Mouse (Mus musculus): ENCODE measurements around the gene Tmem98.

Gene Tmem98

GRCm38 (mm10) chr11:80791677-80792432, 18.1 kb upstream of the Tmem98 start:
- DNase-seq (ENCODE audit: low read depth, low spot score): no peak

- no peak for DNase-seq (ENCODE audit: low read depth, low spot score)
Measured at GRCm38 (mm10) chr11:80793386-80793785, 16.6 kb upstream of the Tmem98 start.

- no peak for DNase-seq (ENCODE audit: low read depth, low spot score)
Measured at GRCm38 (mm10) chr11:80794290-80794689, 15.7 kb upstream of the Tmem98 start.

- DNase-seq (ENCODE audit: low read depth, low spot score): no peak
Measured at GRCm38 (mm10) chr11:80795431-80795830, 14.5 kb upstream of the Tmem98 start.

GRCm38 (mm10) chr11:80799979-80800378, 10.0 kb upstream of the Tmem98 start:
- DNase-seq (ENCODE audit: low read depth, low spot score): no peak

GRCm38 (mm10) chr11:80802706-80803105, 7.3 kb upstream of the Tmem98 start:
- no peak for DNase-seq (ENCODE audit: low read depth, low spot score)

GRCm38 (mm10) chr11:80808551-80809070, 1.4 kb upstream of the Tmem98 start:
- peak; percentile 36 for DNase-seq (ENCODE audit: low read depth, low spot score)

GRCm38 (mm10) chr11:80809666-80809992, 346 bp upstream of the Tmem98 start:
- no peak for DNase-seq (ENCODE audit: low read depth, low spot score)

- no peak for DNase-seq (ENCODE audit: low read depth, low spot score)
Measured at GRCm38 (mm10) chr11:80811156-80811555, 1.2 kb downstream of the Tmem98 start.

GRCm38 (mm10) chr11:80815354-80815753, 5.4 kb downstream of the Tmem98 start:
- no peak for DNase-seq (ENCODE audit: low read depth, low spot score)

GRCm38 (mm10) chr11:80818060-80818697, 8.2 kb downstream of the Tmem98 start:
- DNase-seq (ENCODE audit: low read depth, low spot score): peak; percentile 98

- no peak for DNase-seq (ENCODE audit: low read depth, low spot score)
Measured at GRCm38 (mm10) chr11:80820085-80820484, 10.1 kb downstream of the Tmem98 start.

GRCm38 (mm10) chr11:80821296-80821695, 11.3 kb downstream of the Tmem98 start:
- DNase-seq (ENCODE audit: low read depth, low spot score): peak; percentile 23

GRCm38 (mm10) chr11:80821794-80822193, 11.8 kb downstream of the Tmem98 start:
- peak; percentile 73 for DNase-seq (ENCODE audit: low read depth, low spot score)

GRCm38 (mm10) chr11:80835395-80835794, 25.4 kb downstream of the Tmem98 start:
- DNase-seq (ENCODE audit: low read depth, low spot score): no peak

- no peak for DNase-seq (ENCODE audit: low read depth, low spot score)
Measured at GRCm38 (mm10) chr11:80835841-80836240, 25.9 kb downstream of the Tmem98 start.

GRCm38 (mm10) chr11:80838724-80839123, 28.7 kb downstream of the Tmem98 start:
- DNase-seq (ENCODE audit: low read depth, low spot score): no peak

- DNase-seq (ENCODE audit: low read depth, low spot score): no peak
Measured at GRCm38 (mm10) chr11:80843435-80843834, 33.5 kb downstream of the Tmem98 start.

- no peak for DNase-seq (ENCODE audit: low read depth, low spot score)
Measured at GRCm38 (mm10) chr11:80845486-80845885, 35.5 kb downstream of the Tmem98 start.

- DNase-seq (ENCODE audit: low read depth, low spot score): no peak
Measured at GRCm38 (mm10) chr11:80846115-80846514, 36.1 kb downstream of the Tmem98 start.

- DNase-seq (ENCODE audit: low read depth, low spot score): no peak
Measured at GRCm38 (mm10) chr11:80848131-80848530, 38.2 kb downstream of the Tmem98 start.

GRCm38 (mm10) chr11:80851859-80852258, 41.9 kb downstream of the Tmem98 start:
- DNase-seq (ENCODE audit: low read depth, low spot score): peak; percentile 72

- DNase-seq (ENCODE audit: low read depth, low spot score): no peak
Measured at GRCm38 (mm10) chr11:80853014-80853413, 43.0 kb downstream of the Tmem98 start.
